Mouse (Mus musculus) right cerebral cortex, postnatal 25 days (tissue): ENCODE measurements around the gene Ptch1.

Source experiments
- DNase-seq: peaks from one replicate; pipeline ENCODE4 v3.0.0; 2022

Ptch1 gene

DNA sequence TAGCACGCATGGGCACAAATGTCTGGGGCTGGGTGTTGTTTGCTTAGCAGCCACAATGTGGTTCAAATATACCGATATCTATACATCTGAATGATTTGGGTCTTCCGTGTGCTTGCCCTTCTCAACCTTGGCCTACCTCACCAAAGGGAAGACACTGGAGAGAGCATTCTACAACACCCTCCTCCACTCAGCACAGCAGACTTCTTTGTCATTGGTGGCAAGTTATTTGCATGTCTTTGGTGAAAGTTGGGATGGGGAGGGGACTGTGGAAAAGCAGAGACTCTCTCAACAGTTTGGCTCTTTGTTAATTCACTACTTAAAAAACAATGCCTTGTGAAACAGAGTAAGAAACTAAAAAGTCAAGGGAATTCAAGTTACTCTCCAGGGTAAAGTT is 43.0 kb downstream of the Ptch1 start:
- DNase-seq = no peak

DNA sequence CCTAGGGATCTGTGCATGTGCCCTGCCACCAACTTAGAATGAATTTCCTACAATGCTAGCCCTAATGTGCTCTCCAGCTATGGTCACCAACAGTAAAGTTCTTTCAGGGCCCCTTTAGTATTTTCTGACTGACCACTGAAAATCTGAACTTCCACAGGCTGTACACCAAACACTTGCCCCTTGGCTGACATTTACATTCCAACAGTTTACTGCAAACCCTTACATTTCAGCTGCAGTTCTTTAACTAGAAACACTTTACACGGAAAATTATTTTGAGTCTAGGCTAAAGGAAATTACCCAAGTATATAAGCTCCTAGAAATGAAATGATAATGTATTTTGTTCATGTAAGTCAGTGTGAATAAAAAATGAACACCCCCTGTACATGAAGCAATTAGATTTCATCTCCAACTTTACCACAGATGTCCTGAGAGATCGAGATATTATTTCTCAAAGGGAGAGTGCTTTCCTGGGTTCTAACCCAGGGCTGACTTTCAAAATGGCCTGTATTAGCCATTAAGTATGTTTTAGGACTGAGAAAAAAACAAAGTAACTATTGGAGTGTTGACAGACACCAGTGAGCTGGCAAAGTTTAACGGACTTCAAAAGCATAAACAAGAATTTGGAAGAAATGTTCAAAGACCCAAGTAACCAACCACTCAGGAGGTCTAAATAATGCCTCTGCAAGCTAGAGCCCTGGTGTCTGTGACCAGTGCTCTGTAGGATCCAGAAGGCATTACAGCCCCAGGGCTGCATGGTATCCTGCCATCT is 43.6 kb downstream of the Ptch1 start:
- DNase-seq = no peak

DNA sequence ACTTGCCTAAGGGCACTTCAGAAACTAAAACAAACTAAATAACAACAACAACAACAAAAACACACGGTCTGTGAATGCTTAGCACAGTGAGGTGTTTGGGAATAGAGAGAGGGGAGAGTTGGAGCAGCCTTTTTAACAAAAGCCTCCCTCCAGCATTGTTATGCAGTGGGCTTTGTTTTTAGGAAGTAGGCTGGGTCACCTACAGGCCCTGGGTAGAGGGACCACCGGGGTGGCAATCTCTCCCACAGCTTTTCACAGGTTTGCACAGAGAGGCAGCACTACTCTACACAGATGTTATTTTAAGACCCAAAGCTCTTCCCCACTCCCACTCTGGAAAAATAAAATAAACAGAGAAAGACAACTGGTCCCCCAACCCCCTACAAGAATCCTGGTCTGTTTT is 44.5 kb downstream of the Ptch1 start:
- DNase-seq = no peak

- no peak for DNase-seq
These were observed 45.2 kb downstream of the Ptch1 start for GRCm38 (mm10) chr13:63528164-63528675.

DNA sequence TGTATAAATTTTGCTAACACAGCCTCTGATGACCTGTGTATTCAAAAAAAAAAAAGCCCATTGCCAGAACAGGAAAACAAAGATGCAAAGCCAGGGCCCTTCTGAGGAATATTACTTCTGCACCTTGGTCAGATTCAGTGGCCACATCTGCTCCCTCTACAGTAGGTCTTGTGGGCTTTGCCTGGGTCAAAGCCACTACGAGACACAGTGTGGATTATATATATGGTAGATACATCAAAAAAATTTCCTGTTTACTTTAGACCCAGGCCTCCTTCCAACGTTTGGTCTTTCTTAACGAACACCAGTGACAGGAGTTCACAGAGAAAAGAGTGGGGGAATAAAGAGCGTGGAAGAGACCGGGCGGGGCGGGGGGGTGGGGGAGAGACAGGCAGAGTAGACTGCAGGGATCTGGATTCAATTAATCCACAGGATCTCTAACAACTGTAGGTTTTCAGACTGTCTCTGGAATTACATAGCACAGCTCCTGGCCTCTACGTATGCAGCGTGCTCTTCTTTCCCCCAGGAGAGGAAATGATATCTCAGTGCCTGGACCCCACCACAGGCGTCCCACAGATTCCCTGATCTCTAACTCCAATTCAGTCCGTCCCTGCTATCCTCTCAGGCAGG is 47.7 kb downstream of the Ptch1 start:
- DNase-seq = no peak

DNA sequence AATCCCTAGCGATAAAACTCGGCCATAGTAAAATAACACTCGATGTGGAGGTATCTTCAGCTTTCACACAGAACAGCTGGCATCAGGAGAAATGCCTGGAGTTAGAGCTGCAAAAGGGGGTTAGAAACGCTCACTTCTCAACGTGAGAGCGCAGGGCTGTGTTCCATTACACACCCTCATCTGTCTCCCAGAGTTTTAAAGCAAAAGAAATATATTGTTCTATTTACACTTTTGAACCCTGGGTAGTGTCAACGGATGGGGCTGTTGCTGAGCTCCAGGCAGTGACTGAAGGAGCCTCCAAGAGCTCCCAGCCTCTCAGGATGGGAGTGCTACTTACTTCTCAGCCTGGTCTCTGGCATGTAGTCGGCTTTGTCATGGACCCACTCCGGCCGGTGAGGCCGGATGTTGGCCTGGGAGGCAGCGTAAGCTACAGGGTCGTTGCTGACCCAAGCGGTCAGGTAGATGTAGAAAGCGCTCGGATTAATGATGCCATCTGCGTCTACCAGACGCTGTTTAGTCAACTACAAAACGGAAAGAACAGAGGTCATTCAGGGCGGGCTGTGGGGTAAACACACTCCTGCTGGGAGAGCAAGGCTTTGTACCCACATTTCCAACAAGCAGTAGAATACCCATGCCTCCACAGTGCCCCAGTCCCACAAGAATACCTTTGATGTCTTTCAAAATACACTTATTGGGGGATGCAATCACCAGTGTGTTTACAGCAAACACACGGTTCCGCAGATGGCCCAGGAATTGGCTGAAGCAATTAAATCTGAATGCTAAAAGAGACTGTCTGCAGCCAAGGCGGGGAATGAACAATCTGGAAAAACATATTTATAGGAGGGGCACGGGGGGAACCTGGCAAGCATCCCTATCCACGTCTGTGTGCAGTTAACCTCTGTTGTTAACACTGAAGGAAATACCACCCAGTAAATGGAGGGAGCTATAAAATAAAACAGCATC is 48.5 kb downstream of the Ptch1 start:
- DNase-seq = no peak

DNA sequence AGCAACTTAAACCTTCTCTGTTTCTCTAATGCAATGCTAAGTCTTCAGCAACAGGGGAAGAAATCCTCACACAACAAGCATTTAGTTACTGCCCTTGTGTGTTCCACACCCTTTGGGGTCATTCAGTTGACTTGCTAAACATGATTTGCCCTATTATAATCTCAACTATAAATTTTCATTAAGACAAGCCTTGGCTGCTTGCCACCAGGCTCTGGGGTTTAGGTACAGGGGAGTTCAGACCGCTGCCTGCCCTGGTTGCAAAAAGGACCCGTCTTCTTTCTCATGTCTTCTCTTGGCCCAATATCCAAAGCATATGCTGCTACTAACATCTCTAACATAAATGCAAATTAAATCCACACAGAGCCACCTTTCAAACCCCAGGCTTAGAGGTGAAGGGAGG is 49.3 kb downstream of the Ptch1 start:
- no peak for DNase-seq

- no peak for DNase-seq
These were observed 50.6 kb downstream of the Ptch1 start for GRCm38 (mm10) chr13:63522832-63523231.

GRCm38 (mm10) chr13:63520110-63520509 is 53.3 kb downstream of the Ptch1 start:
- no peak for DNase-seq

- no peak for DNase-seq
These were observed 56.9 kb downstream of the Ptch1 start for GRCm38 (mm10) chr13:63516535-63516934.

DNA sequence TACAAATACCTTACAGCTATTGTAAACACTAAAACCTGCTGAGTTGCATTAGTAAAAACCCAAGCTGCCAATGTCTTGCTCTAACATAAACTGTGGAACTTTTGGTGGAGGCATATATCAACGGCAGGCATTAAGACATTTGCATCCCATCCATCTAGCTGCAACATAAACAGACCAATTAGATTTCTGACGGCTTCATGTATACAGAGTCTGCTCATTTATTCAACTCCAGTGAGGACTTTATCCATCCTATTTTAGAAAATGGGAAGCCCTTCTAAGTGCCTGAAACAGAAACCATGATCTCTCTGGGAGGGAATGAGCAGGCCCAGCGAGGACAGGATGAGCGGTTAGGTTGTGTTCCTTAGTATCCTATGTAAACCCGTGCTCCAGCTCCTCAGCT is 57.9 kb downstream of the Ptch1 start:
- no peak for DNase-seq

- DNase-seq = no peak
These were observed 58.5 kb downstream of the Ptch1 start for GRCm38 (mm10) chr13:63514931-63515360.

DNA sequence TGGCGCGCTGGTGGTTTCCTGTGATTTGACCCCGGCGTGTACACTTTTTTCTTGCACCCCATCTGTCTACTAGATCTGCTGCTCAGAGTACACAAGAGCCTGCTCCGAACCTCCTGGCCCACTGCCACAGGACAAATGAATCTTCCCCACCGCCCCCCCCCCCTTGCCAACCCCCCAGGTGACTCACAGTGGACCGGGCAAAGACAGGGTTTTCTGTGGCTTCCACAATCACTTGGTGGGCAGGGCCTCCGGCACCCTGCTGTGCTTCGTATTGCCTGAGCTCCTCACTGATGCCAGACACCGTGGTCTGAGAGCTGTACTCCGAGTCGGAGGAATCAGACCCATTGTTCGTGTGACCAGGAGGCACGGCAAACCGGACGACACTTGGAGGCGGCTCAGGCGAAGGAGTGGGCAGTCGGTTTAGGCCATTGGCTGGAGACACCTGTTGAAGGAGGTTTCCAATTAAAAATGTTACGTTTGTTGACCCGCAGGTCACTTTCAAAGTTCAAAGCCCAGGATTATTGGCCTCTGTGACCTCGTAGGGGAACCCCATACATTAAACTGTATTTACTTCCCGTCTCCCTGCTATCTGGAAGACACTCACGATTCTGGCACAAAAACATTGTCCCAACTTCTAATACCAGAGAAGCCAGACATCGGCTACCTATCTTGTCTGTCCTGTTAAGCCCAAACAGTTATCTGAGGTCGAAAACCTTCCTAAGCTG is 59.9 kb downstream of the Ptch1 start:
- DNase-seq = no peak

GRCm38 (mm10) chr13:63512411-63512810 is 61.0 kb downstream of the Ptch1 start:
- no peak for DNase-seq

GRCm38 (mm10) chr13:63507821-63508220 is 65.6 kb downstream of the Ptch1 start:
- no peak for DNase-seq

DNA sequence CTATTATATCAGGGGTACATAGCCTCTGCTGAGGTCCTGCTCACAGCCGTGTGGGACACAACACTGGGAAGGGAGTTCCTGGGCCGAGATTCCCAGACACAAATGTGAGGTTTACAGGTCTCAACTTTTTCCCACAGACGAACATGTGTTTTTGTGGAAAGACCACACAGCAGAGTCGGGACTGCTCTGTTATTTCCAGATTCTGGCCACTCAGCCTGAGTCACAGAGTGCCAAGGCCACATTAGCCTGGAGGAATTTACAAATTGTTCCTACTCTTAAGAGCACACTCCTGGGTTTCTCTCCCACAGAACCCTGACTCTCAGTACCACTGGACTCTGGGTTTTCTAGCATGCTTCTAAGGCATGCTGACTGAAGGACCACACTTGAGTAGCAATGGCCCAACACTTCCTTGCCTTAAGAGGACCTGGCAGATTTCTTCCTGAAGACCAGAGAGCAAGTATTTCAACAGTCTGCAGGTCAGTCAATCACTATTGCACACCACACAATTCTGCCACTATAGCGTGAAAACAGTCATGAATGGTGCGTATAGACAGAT is 66.3 kb downstream of the Ptch1 start:
- DNase-seq = no peak

- DNase-seq = no peak
These were observed 67.0 kb downstream of the Ptch1 start for GRCm38 (mm10) chr13:63506364-63506763.

DNA sequence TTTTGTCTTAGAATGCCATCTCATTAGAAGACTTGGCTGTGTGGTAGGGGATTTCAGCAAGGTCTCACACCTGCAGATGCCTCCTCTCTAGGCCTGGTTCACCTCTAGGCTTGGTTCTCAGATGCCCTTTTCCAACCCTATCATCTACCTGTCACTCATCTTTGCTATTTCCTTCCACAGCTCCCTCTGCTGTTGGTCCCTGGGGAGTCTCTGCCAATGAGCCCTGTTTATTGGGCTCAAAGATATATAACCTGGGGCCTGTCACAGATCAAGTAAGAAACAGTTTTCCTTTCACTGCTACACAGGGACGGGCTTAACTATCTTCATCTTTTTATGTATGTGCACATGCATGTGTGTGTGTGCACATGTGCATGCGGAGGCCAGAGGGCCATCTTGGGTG is 71.0 kb downstream of the Ptch1 start:
- DNase-seq = no peak

DNA sequence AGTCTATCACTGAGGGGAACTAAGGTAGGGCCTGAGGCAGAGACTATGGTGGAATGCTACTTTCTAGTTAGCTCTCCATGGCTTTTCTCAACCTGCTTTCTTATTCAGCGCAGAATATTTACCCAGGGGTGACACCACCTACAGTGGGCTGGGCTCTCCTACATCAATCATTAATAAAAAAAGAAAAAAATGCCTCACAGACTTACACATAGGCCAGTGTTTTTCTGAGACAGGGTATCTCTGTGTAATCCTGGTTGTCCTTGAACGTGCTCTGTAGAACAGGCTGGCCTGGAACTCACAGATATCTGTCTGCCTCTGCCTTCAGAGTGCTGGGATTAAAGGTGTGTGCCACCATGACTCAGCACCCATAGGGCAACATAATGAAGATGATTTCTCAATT is 73.9 kb downstream of the Ptch1 start:
- no peak for DNase-seq

- no peak for DNase-seq
These were observed 76.5 kb downstream of the Ptch1 start, which contains the start of gene Fancc for GRCm38 (mm10) chr13:63496646-63497582. Gene Fancc (minus strand): TSS chr13:63497278.

- DNase-seq = no peak
These were observed 85.7 kb downstream of the Ptch1 start for GRCm38 (mm10) chr13:63487707-63488042.
